In the genomic region with DNA sequence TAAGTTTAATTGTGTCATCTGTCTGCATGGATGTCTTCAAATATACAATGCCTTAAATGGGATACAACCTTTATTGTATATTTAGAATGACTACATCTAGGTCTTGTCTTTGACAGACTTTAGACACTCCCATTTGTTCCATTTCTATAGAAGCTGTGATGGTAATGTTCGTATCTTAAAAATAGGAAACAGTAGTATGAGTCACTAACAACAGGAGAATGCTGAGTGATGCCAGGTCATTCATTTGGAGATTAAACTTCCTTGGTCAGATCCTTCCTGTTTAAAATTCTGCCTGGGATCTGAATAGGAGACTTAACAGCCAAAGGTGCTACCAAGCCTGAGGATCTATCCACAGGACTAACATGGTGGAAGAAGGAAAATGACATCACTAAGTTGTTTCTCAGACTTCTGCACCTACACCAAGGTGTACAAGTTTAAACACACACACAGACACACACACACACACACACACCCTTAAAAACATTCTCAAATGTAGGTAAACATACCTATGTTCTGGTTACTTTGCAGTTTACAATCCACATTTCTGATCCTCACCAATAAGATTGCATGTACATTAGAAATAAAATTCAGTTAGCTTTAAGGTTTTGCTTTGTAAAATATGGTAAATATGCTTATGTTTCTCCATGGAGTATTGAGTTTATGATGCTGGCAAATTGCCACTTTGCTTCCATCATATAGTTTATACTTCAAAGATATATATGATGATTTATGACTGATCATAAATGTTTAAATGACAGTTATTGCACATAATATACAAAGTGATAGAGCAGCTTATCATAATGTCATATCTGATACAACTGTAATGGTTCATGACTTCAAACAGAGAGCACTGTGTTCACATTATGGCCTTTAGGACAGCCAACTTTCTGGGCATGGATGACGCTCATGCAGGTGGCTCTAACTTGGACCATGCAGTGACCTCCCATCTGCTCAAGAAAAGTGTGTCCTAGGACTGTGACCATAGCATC, we compare ENCODE assay signal across 32 mouse cellular contexts. TPM values are rescaled to one million over a fixed set of nuclear protein-coding genes. Genes with fewer than 3 reads are reported as not detected.
A peak's percentile ranks its signal among the peaks of the same experiment; 100 is the strongest.
DNase-seq lines count a peak whose midpoint lies in the region; ATAC-seq and TF ChIP-seq lines count a peak whose summit lies in the region.
"Had no signal": no experiment of that assay in that cellular context is flagged by ENCODE, and none has a peak within 500 bp of the region (broad histone marks: within the 10 kb centered on the region; RNA-seq: fewer than 3 reads in every experiment).

No protein-coding gene starts in this region.

- H3K9me3 ChIP-seq in lung, postnatal 0 days (ENCODE audit: low read length) = no peaks in the 10 kb centered on the region
- H3K9me3 ChIP-seq in stomach, embryonic 16.5 days (replicated peaks; ENCODE audit: control insufficient read depth, low read length) = no peaks in the 10 kb centered on the region
- no peaks in the 10 kb centered on the region for H3K9me3 ChIP-seq in stomach, postnatal 0 days (ENCODE audit: control insufficient read depth, low read length)
- H3K9me3 ChIP-seq in intestine, embryonic 14.5 days (ENCODE audit: control insufficient read depth, low read length) = no peaks in the 10 kb centered on the region
- H3K9me3 ChIP-seq in intestine, postnatal 0 days (ENCODE audit: control insufficient read depth) = no peaks in the 10 kb centered on the region
- H3K9me3 ChIP-seq: embryonic facial prominence, embryonic 10.5 days; embryonic facial prominence, embryonic 13.5 days; forebrain, embryonic 13.5 days; G1E; heart, embryonic 10.5 days; heart, embryonic 13.5 days; hindbrain, embryonic 12.5 days; hindbrain, embryonic 15.5 days had no signal

- no peak overlapping the region for H3K4me3 ChIP-seq in lung, postnatal 0 days (ENCODE audit: low read depth, low read length)
- no peak overlapping the region for H3K4me3 ChIP-seq in stomach, embryonic 16.5 days (replicated peaks; ENCODE audit: low read length)
- H3K4me3 ChIP-seq in stomach, postnatal 0 days (ENCODE audit: low read depth, low read length) = no peak overlapping the region
- no peak overlapping the region for H3K4me3 ChIP-seq in intestine, embryonic 14.5 days (ENCODE audit: low read depth, low read length)
- H3K4me3 ChIP-seq in intestine, postnatal 0 days (ENCODE audit: low read depth, low read length) = no peak overlapping the region
- H3K4me3 ChIP-seq: embryonic facial prominence, embryonic 10.5 days; embryonic facial prominence, embryonic 13.5 days; erythroblast, embryonic 14.5 days; forebrain, embryonic 13.5 days; heart, adult 2 months; heart, embryonic 10.5 days; heart, embryonic 13.5 days; hindbrain, embryonic 12.5 days; hindbrain, embryonic 15.5 days had no signal

- H3K4me2 ChIP-seq in lung, postnatal 0 days (replicated peaks; ENCODE audit: low read depth, low read length) = no peak overlapping the region
- no peak overlapping the region for H3K4me2 ChIP-seq in stomach, embryonic 16.5 days (ENCODE audit: low read depth, low read length)
- no peak overlapping the region for H3K4me2 ChIP-seq in stomach, postnatal 0 days (replicated peaks; ENCODE audit: low read depth)
- no peak overlapping the region for H3K4me2 ChIP-seq in intestine, embryonic 14.5 days (ENCODE audit: low read length)
- no peak overlapping the region for H3K4me2 ChIP-seq in intestine, postnatal 0 days (replicated peaks; ENCODE audit: low read depth)
- H3K4me2 ChIP-seq: embryonic facial prominence, embryonic 13.5 days; forebrain, embryonic 13.5 days; heart, embryonic 13.5 days; hindbrain, embryonic 12.5 days; hindbrain, embryonic 15.5 days had no signal

- no peaks in the 10 kb centered on the region for H3K4me1 ChIP-seq in lung, postnatal 0 days (ENCODE audit: insufficient read depth, low read depth, low read length)
- H3K4me1 ChIP-seq in stomach, embryonic 16.5 days (ENCODE audit: control insufficient read depth, insufficient read depth, low read length) = no peaks in the 10 kb centered on the region
- H3K4me1 ChIP-seq in stomach, postnatal 0 days (replicated peaks; ENCODE audit: control insufficient read depth, insufficient read depth) = no peaks in the 10 kb centered on the region
- no peaks in the 10 kb centered on the region for H3K4me1 ChIP-seq in intestine, embryonic 14.5 days (replicated peaks; ENCODE audit: control insufficient read depth, insufficient read depth, low read length)
- H3K4me1 ChIP-seq in intestine, postnatal 0 days (replicated peaks; ENCODE audit: control insufficient read depth, insufficient read depth, low read length) = no peaks in the 10 kb centered on the region
- H3K4me1 ChIP-seq: embryonic facial prominence, embryonic 10.5 days; embryonic facial prominence, embryonic 13.5 days; forebrain, embryonic 13.5 days; heart, embryonic 10.5 days; hindbrain, embryonic 12.5 days; hindbrain, embryonic 15.5 days had no signal

- TF ChIP-seq EP300 in lung, postnatal 0 days (IDR thresholded peaks at IDR 0.05) = peak; percentile 69
- no peak for TF ChIP-seq EP300 in stomach, postnatal 0 days (optimal IDR thresholded peaks at IDR 0.05)

- peak; percentile 48 for ATAC-seq in lung, postnatal 0 days
- ATAC-seq in stomach, embryonic 16.5 days (ENCODE audit: insufficient read depth, low FRiP score) = 0 out of 2 replicates have a peak, but pooled peaks have one; percentile 25
- no peak for ATAC-seq in stomach, postnatal 0 days (ENCODE audit: low FRiP score, low TSS enrichment)
- peak; percentile 89 for ATAC-seq in intestine, embryonic 14.5 days (replicated peaks; ENCODE audit: low FRiP score, low TSS enrichment, low read depth)
- ATAC-seq in intestine, postnatal 0 days = peak; percentile 94
- ATAC-seq: forebrain, embryonic 13.5 days; forebrain, postnatal 0 days had no signal

- H3K9ac ChIP-seq in lung, postnatal 0 days (replicated peaks; ENCODE audit: low read depth) = no peak overlapping the region
- no peak overlapping the region for H3K9ac ChIP-seq in stomach, embryonic 16.5 days (ENCODE audit: low read length)
- no peak overlapping the region for H3K9ac ChIP-seq in stomach, postnatal 0 days (ENCODE audit: low read length)
- H3K9ac ChIP-seq in intestine, embryonic 14.5 days (ENCODE audit: low read length) = no peak overlapping the region
- H3K9ac ChIP-seq in intestine, postnatal 0 days (ENCODE audit: low read depth, low read length) = no peak overlapping the region
- H3K9ac ChIP-seq: embryonic facial prominence, embryonic 13.5 days; forebrain, embryonic 13.5 days; forebrain, postnatal 0 days; heart, embryonic 13.5 days; hindbrain, embryonic 12.5 days; hindbrain, embryonic 15.5 days had no signal

- 71% methylated on average over 2 of the region's 2 CpGs for WGBS in lung, postnatal 0 days
- WGBS in stomach, embryonic 16.5 days = 77% methylated on average over 2 of the region's 2 CpGs
- WGBS in stomach, postnatal 0 days = 80% methylated on average over 2 of the region's 2 CpGs
- WGBS in intestine, embryonic 14.5 days = 67% methylated on average over 2 of the region's 2 CpGs
- WGBS in intestine, postnatal 0 days = 38% methylated on average over 2 of the region's 2 CpGs

- H3K27me3 ChIP-seq in lung, postnatal 0 days (replicated peaks; ENCODE audit: insufficient read depth, low read length) = no peaks in the 10 kb centered on the region
- H3K27me3 ChIP-seq in stomach, embryonic 16.5 days (ENCODE audit: control insufficient read depth, insufficient read depth, low read length) = no peaks in the 10 kb centered on the region
- H3K27me3 ChIP-seq in stomach, postnatal 0 days (ENCODE audit: control insufficient read depth, insufficient read depth, low read length) = no peaks in the 10 kb centered on the region
- no peaks in the 10 kb centered on the region for H3K27me3 ChIP-seq in intestine, embryonic 14.5 days (replicated peaks; ENCODE audit: control insufficient read depth, insufficient read depth, low read length)
- no peaks in the 10 kb centered on the region for H3K27me3 ChIP-seq in intestine, postnatal 0 days (replicated peaks; ENCODE audit: control insufficient read depth, insufficient read depth, low read length)
- H3K27me3 ChIP-seq: CH12.LX; embryonic facial prominence, embryonic 13.5 days; forebrain, embryonic 13.5 days; heart, embryonic 13.5 days; hindbrain, embryonic 12.5 days; hindbrain, embryonic 15.5 days had no signal

- DNase-seq in lung, postnatal 0 days (ENCODE audit: low spot score) = no peak
- DNase-seq in lung, postnatal 36 days = no peak
- DNase-seq in stomach, postnatal 0 days (ENCODE audit: low spot score) = no peak
- DNase-seq in intestine, embryonic 14.5 days (ENCODE audit: low spot score) = no peak
- DNase-seq in cerebellum, adult 18-20 months = no peak
- no peak for DNase-seq in spleen, postnatal 14 days (ENCODE audit: low spot score in 2 of 2)
- DNase-seq: adrenal gland, adult 2 months; adrenal gland, postnatal 14 days; cerebellum, adult 11 months; cerebellum, adult 8-10 months; cerebellum, postnatal 10 days; cerebellum, postnatal 36 days; embryo, embryonic 11 days; forebrain, postnatal 0 days; gastrocnemius, postnatal 10 days; gastrocnemius, postnatal 36 days; heart, adult 2 months; heart, postnatal 14 days had no signal

- TF ChIP-seq CTCF in lung, postnatal 0 days (IDR thresholded peaks at IDR 0.05) = no peak
- TF ChIP-seq CTCF in stomach, postnatal 0 days (IDR thresholded peaks at IDR 0.05; ENCODE audit: low read depth) = no peak
- TF ChIP-seq CTCF in intestine, postnatal 0 days (IDR thresholded peaks at IDR 0.05; ENCODE audit: low read depth) = no peak

- H3K27ac ChIP-seq in lung, postnatal 0 days (ENCODE audit: low read length) = no peak overlapping the region
- no peak overlapping the region for H3K27ac ChIP-seq in stomach, embryonic 16.5 days (ENCODE audit: low read length)
- no peak overlapping the region for H3K27ac ChIP-seq in stomach, postnatal 0 days (replicated peaks)
- no peak overlapping the region for H3K27ac ChIP-seq in intestine, embryonic 14.5 days (ENCODE audit: low read depth)
- H3K27ac ChIP-seq in intestine, postnatal 0 days (ENCODE audit: low read depth, low read length) = no peak overlapping the region
- H3K27ac ChIP-seq: embryonic facial prominence, embryonic 10.5 days; embryonic facial prominence, embryonic 13.5 days; forebrain, embryonic 13.5 days; heart, adult 2 months; heart, embryonic 10.5 days; heart, embryonic 13.5 days; hindbrain, embryonic 12.5 days; hindbrain, embryonic 15.5 days had no signal

- no peaks in the 10 kb centered on the region for H3K36me3 ChIP-seq in lung, postnatal 0 days (ENCODE audit: insufficient read depth, low read length)
- no peaks in the 10 kb centered on the region for H3K36me3 ChIP-seq in stomach, embryonic 16.5 days (ENCODE audit: control insufficient read depth, insufficient read depth, low read length)
- H3K36me3 ChIP-seq in stomach, postnatal 0 days (ENCODE audit: control insufficient read depth, insufficient read depth, low read length) = no peaks in the 10 kb centered on the region
- H3K36me3 ChIP-seq in intestine, embryonic 14.5 days (ENCODE audit: control insufficient read depth, insufficient read depth, low read length) = no peaks in the 10 kb centered on the region
- H3K36me3 ChIP-seq in intestine, postnatal 0 days (ENCODE audit: control insufficient read depth, insufficient read depth) = no peaks in the 10 kb centered on the region
- H3K36me3 ChIP-seq: embryonic facial prominence, embryonic 10.5 days; embryonic facial prominence, embryonic 13.5 days; G1E; heart, embryonic 10.5 days; hindbrain, embryonic 12.5 days; hindbrain, embryonic 15.5 days had no signal

RNA-seq across cellular contexts. Expression of a gene that starts 15.3 kb away (rescaled TPM):
- polyA plus RNA-seq in lung, postnatal 0 days (2015; fragmentation: Nextera tagmentation; extraction: Ambion mirVana) = not detected in 2 replicates
- polyA plus RNA-seq in stomach, embryonic 16.5 days (2015; fragmentation: Nextera tagmentation; extraction: Ambion mirVana) = not detected in 2 replicates
- not detected in 2 replicates for polyA plus RNA-seq in stomach, postnatal 0 days (2015; fragmentation: Nextera tagmentation; extraction: Ambion mirVana)
- not detected in 2 replicates for polyA plus RNA-seq in intestine, embryonic 14.5 days (2014; fragmentation: Nextera tagmentation; extraction: Ambion mirVana)
- polyA plus RNA-seq in intestine, postnatal 0 days (2015; fragmentation: Nextera tagmentation; extraction: Ambion mirVana) = not detected in 2 replicates
- polyA plus RNA-seq: adrenal gland, adult 2 months; cortical plate, adult 2 months; embryonic facial prominence, embryonic 10.5 days; embryonic facial prominence, embryonic 13.5 days; erythroblast, embryonic 14.5 days; forebrain, embryonic 13.5 days; forebrain, postnatal 0 days; G1E; heart, adult 2 months; heart, embryonic 10.5 days; heart, embryonic 13.5 days; heart, embryonic 16.5 days; hindbrain, embryonic 12.5 days; hindbrain, embryonic 15.5 days had no signal

RNA-seq across cellular contexts. Expression of a gene that starts 18.5 kb away (rescaled TPM):
- 24.1 and 32.2 TPM in 2 replicates for polyA plus RNA-seq in lung, postnatal 0 days (2015; fragmentation: Nextera tagmentation; extraction: Ambion mirVana)
- polyA plus RNA-seq in stomach, embryonic 16.5 days (2015; fragmentation: Nextera tagmentation; extraction: Ambion mirVana) = 1.0 and 1.9 TPM in 2 replicates
- polyA plus RNA-seq in stomach, postnatal 0 days (2015; fragmentation: Nextera tagmentation; extraction: Ambion mirVana) = 1.8 and 2.4 TPM in 2 replicates
- 0.87 and 1.6 TPM in 2 replicates for polyA plus RNA-seq in intestine, embryonic 14.5 days (2014; fragmentation: Nextera tagmentation; extraction: Ambion mirVana)
- polyA plus RNA-seq in intestine, postnatal 0 days (2015; fragmentation: Nextera tagmentation; extraction: Ambion mirVana) = 2.8 TPM in 2 replicates
- polyA plus RNA-seq: erythroblast, embryonic 14.5 days had no signal

RNA-seq across cellular contexts. Expression of a gene that starts 44.3 kb away (rescaled TPM):
- 53.7 and 57.9 TPM in 2 replicates for polyA plus RNA-seq in lung, postnatal 0 days (2015; fragmentation: Nextera tagmentation; extraction: Ambion mirVana)
- polyA plus RNA-seq in stomach, embryonic 16.5 days (2015; fragmentation: Nextera tagmentation; extraction: Ambion mirVana) = 53.9 and 56.2 TPM in 2 replicates
- polyA plus RNA-seq in stomach, postnatal 0 days (2015; fragmentation: Nextera tagmentation; extraction: Ambion mirVana) = 37.2 and 41.0 TPM in 2 replicates
- 68.3 and 68.8 TPM in 2 replicates for polyA plus RNA-seq in intestine, embryonic 14.5 days (2014; fragmentation: Nextera tagmentation; extraction: Ambion mirVana)
- 152 TPM in 2 replicates for polyA plus RNA-seq in intestine, postnatal 0 days (2015; fragmentation: Nextera tagmentation; extraction: Ambion mirVana)
